Mouse (Mus musculus): ENCODE measurements around the gene Gm49405. TPM values are rescaled to one million over a fixed set of nuclear protein-coding genes. Genes with fewer than 3 reads are reported as not detected.
"Not testable (repeated sequence)": the region's sequence is repeated elsewhere in the genome, so short reads cannot be mapped to it uniquely, and the experiment has no call there.

Gm49405 gene
- total RNA-seq, 2 experiments from 2014 or later: 1.5 to 5.4 TPM

DNA sequence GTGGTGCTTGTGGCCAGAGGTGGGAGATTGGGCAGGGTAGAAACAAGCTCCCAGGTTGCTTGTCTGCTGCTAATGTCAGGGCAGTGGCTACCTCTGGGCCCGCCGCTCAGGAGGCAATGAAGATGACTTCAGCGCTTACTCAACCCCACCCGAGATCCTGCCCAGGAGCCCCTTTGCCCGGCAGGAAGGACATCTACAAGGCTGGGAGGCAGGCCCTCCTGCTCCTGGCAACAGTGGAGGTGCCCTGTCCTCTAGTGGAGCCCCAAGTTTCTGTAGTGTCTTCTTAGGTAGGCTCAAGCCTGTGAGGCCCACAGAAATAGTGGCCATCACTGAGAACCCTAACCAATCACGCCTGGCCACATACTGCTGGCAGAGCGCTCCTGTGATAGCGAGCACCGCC is 4.7 kb downstream of the Gm49405 start:
- ATAC-seq (replicated peaks; ENCODE audit: low FRiP score, low TSS enrichment, poor library complexity, severe bottlenecking): no peak

DNA sequence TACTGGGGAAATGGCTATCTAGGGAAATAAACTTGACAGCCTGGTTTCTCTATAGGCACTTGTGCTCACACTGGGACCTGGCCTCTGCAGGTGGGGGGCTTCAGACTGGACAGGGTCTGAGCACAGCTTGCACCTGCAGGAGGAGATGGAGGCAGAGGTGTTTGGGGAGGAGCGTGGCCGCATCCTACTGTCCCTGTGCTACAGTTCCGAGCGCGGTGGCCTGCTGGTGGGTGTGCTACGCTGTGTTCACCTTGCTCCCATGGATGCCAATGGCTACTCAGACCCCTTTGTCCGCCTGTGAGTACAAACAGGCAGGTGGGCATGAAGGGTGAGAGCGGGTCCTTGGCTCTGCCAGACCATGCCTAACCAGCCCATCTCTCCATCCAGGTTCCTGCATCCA is 5.5 kb downstream of the Gm49405 start:
- ATAC-seq (replicated peaks; ENCODE audit: low FRiP score, low TSS enrichment, poor library complexity, severe bottlenecking): no peak

DNA sequence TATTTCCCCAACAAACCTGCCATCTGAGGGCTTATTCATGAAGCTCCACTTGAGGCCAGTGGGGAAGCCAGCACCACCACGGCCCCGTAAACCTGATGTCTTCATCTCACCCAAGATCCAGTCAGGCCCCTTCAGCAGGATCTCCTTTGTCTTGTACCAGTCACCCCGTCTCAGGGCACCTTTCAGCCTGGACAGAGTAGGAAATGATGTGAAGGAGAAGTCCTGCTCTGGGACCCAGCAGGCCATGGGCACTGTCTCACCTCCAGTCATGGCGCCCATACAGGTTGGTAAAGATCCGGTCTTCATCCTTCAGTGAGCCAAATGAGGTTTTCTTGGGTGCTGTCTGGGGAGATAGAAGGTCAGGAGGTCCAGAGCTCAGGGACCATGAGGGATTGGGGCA is 10.7 kb downstream of the Gm49405 start:
- no peak for ATAC-seq (replicated peaks; ENCODE audit: low FRiP score, low TSS enrichment, poor library complexity, severe bottlenecking)

DNA sequence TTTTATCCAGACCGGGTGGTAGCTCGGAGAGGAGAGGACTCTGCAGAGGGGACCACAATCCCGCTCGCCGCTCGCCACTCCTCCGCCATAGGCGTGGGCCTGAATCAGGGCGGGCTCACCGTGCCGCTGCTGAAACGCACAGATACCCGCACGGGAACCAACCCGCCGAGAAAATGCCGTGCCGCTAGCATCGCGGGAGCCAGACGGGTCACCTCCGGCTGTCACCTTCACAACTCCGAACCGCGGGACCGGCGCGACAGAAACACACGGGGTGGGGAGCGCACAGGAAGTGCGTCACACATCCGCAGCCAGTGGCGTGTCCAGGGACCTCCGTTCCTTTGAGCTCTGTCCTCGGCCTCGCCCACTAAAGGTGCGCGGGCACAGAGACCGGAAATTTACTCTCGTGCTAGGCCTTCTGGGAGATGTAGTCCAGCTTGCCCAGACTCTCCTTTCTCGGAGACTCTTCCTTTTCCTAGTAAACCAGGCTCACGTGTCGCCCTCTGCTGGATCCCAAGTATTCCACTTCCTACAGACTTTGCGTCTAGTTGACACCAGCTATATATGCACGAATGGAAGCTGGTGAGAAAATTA is 12.1 kb downstream of the Gm49405 start, which contains the start of gene Ndufv1:
Ndufv1 (minus strand) TSS at position 375 of the 591 bp plus-strand sequence.
- ATAC-seq (replicated peaks; ENCODE audit: low FRiP score, low TSS enrichment, poor library complexity, severe bottlenecking): peak; percentile 97

DNA sequence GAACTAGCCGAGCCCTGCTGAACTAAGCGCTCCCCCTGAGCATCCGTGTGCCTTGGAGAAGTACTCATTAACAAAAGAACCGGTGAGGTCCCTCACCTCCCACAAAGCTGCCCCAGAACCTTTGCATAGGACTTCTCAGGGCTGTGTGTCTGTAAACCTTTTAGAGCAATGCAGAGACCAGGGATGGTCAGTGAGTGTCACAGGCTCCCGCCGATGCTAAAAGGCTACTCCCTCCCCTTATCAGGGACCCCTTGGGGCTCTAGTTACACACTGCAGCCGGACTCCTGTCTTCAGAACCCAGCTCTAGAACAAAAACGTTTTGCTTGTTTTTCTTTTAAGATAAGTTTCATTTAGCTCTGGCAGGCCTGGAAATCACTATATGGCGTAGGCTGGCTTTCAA is 12.6 kb downstream of the Gm49405 start:
- ATAC-seq (replicated peaks; ENCODE audit: low FRiP score, low TSS enrichment, poor library complexity, severe bottlenecking): peak; percentile 45

DNA sequence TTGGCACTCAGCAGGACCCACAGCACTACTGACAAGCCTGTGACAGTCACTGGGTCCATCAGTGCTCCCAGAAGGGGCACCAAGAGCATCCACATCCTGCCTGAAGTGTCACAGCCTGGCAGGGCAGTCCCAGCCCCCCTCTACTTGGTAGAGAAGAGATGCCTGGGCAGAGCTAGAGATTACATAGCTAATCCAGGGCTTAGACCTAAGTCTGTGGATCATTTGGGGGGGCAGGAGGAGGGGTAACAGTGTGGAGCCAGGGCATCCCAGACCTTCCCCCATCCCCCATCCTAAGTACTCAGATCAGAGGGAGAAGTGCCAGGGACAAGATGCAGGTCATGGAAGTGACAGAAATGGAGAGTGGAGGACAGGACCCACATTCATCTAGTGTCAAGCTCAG is 14.4 kb downstream of the Gm49405 start:
- ATAC-seq (replicated peaks; ENCODE audit: low FRiP score, low TSS enrichment, poor library complexity, severe bottlenecking): no peak

DNA sequence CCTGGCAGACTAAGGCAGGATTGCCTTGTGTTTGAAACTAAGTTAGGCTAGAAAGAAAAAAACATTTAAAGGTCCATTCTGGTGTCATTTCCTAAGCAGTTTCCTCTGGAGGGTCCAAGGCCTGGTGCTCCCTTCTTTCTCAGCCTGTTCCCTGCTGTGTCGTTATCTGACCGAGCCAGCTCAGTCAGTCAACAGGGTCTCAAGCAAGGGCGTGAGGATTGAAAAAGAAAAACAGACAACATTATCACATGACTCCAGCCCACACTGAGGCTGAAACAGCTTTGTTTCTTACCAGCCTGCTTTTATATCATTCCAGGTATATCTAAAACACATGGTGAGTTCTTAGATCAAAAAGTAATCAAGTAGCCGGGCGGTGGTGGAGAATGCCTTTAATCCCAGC is 15.2 kb downstream of the Gm49405 start:
- ATAC-seq (replicated peaks; ENCODE audit: low FRiP score, low TSS enrichment, poor library complexity, severe bottlenecking): no peak

DNA sequence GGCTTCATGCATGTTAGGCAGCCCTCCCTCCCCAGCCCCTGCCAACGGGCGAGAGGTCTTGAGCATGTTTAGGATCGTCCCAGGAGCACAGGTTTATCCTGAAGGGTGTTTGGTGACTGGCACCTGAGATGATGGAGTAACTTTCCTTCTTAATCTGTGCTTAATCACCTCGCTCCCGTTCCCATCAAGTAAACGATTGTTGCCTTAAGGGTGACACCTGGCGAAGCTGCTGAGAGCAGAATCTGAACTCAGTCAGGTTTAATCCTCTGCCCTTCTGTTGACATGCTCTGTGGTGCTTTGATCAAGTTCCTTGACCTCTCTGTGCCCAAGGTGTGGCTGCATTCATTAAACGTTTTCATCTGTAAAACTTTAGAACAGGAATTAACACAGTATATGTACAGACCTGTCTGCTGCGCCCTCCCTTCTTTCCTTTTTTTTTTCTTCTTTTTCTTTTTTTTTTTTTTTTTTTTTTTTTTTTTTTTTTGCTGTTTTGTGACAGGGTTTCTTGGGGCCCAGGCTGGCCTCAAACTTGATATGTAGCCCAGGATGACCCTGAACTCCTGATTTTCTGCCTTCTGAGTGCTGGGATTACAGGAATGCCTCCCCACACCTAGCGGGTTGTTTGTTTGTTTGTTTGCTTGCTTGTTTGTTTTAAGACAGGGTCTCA is 17.6 kb downstream of the Gm49405 start:
- ATAC-seq (replicated peaks; ENCODE audit: low FRiP score, low TSS enrichment, poor library complexity, severe bottlenecking): no peak

DNA sequence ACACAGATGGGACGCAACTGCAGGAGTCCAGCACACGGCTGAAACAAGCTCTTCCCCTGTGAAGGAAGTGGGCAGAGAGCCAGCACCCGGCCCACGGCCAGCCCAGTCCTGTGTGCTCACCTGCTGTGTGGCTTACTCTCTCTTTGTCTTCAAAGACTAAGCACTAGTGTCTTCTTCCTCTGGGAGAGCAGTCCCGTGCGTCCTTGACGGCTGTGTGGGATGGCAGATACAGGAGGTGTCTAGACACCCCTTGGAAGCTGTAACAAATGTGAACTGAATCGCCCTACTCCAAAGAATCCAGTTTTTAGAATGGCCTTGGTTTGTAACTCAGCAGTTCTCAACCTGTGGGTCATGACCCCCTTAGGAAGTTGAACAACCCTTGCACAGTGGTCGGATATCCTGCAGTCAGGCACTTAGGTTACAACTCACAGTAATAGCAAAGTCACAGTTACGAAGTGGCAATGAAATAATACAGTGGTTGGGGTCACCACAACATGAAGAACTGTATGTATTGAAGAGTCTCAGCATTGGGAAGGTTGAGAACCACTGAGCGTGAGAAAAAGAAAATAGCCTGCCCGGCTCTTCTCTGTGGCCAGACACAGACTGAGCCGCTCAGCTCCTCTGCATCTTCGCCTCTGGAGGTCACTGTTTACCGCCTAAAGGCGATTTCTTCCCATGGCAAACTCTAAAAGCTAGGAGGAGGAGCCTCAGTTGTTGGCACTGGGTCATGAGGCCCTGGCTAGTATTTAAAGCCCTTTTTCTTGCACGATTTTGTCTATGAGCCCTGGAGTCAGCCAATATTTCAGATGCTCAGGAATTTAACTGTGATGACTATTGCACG is 18.5 kb downstream of the Gm49405 start:
- peak; percentile 95 for ATAC-seq (replicated peaks; ENCODE audit: low FRiP score, low TSS enrichment, poor library complexity, severe bottlenecking)

DNA sequence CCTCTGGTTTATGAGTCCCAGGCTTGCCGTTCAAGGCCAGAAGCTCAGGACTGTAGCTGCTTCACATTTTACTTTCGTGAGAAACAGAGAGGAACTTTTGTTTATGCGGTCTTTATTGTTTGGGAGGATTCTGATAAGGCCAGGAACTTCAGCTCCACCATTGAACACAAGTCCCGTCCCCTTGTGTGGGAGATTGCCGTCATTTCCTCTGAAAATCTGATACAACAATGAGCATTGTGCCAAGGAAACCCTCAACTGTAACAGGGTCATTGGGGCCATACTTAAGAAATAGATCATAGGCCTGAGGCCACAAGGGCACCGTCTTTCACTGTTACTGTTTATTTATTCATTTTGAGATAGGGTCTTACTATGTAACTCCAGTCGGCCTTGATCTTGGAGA is 22.8 kb downstream of the Gm49405 start:
- ATAC-seq (replicated peaks; ENCODE audit: low FRiP score, low TSS enrichment, poor library complexity, severe bottlenecking): no peak

DNA sequence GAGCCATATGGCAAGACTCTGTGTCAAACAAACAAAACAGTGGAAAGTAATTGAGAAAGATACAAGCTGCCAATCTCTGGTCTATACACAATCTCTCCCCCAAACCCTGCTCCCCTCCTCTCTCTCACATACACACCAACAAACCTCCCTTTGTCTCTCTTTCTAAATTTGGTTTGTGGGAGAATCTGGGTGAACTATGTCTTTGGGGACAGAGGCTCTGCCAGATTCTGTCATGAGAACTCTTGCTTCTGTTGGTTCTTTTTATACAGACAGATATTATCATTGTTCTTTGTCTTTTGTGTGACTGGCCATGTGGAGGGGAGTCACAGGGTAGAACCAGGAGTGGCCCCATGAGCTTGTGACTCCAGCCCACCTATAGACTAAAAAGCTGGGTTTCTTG is 27.1 kb downstream of the Gm49405 start:
- ATAC-seq (replicated peaks; ENCODE audit: low FRiP score, low TSS enrichment, poor library complexity, severe bottlenecking): no peak

DNA sequence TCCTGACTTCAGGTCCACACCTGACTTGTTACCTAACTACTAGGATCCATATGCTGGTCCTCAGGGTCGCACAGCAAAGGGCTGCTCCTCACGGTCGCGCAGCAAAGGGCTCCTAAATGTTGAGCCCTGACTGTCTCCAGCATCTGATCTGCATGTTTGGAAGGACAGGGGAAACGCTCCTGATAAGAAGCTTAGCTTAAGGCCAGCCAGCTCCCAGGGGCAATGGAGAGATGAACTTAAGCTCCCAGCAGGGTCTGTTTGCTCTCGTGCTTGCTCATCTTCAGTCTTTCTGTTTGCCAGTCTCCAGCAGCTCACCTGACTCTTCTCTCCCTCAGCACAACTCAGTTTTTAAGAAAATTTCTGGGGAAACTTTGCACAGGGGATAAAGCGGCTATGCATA is 32.2 kb downstream of the Gm49405 start:
- no peak for ATAC-seq (replicated peaks; ENCODE audit: low FRiP score, low TSS enrichment, poor library complexity, severe bottlenecking)

DNA sequence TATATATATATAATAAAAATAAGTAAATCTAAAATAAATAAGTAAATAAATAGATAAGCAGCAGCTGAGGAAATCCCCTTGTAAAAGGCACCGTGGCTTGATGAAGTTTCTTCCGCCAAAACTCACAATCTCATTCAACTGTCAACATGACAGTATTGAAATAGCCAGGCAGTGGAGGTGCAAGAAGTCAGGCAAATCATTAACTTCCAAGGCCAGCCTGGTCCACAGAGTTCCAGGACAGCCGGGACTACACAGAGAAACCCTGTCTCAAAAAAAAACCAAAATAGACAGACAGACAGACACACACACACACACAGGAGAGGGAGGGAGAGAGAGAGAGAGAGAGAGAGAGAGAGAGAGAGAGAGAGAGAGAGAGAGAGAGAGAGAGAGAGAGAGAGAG is 32.9 kb downstream of the Gm49405 start:
- ATAC-seq (replicated peaks; ENCODE audit: low FRiP score, low TSS enrichment, poor library complexity, severe bottlenecking): no peak

DNA sequence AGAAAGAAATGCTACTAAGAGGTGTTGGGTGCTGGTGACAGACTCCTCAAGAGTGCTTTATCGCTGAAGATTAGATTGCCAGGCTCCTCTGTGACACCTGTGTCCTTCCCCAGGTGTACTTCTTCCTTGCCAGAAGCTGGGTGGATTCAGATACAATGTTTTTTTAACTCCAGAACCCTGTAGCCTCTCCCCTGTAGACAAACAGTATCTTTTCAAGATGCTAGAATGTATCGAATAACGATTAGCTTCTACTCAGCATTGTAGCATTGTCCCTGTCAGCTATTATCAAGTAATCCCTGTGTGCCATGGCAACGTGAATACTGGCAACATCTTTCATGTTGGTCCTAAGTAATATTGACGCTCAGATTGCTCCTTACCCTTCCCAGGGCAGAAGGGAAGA is 33.3 kb downstream of the Gm49405 start:
- no peak for ATAC-seq (replicated peaks; ENCODE audit: low FRiP score, low TSS enrichment, poor library complexity, severe bottlenecking)

DNA sequence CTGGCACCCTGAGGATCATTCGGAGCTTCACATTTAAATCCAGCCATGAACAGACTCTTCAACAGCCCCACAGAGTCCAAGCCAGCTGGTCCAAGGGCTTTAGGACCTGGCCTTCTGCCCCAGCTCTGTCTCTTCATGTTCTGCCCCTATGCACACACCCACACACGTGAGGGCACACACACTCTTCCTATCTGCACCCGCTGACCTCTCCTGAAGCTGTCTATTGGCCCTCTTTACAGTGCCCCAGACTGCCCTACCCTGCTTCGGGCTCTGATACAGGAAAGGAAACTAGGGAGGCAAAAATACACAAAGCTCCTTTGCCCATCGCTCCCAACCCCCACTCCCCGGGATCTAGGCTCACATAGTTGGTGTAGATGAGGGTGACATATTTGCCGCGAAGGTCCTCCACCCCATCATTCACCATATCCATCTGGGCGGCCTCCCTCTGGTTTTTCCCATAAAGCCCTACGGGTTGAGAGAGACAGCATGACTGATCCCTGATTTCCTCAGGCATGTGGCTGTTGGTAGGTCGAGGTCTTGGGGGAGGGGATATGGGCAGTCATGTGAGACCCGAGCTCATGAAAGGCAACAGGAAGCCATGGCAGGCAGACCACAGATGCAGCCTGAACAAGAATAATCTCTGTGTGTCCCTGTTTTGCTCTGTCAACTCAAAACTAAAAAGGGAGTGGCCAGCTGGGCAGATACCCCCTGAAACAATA is 36.1 kb downstream of the Gm49405 start:
- no peak for ATAC-seq (replicated peaks; ENCODE audit: low FRiP score, low TSS enrichment, poor library complexity, severe bottlenecking)

DNA sequence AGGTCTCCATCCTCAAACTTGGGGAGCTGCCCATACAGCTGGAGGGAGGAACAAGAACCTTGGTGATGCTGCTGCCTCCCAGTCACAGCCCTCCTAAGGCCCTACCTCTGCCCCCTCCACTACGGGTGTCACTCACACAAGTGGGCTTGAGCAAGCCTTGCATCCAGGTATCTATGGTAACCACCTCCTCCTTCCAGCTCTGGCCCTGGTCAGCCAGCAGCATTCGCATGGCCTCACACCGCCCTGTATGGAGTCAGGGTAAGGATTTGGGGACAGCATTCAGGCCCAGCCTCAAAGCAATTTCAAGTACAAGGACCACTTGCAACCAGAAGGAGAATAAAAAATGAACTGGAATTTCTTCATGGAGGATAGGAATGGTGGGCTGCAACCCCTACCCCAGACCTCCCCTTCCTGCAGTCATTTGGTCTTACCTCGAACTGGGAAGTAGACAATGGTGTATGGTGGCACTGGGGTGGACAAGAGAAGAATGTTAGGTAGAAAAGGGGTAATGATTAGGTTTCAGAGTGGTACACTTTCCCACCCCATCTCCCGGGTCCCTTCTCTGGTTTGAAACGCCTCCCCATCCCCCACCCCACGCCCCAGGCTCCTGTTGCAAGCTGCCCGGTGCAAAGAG is 36.8 kb downstream of the Gm49405 start:
- not testable (repeated sequence) for ATAC-seq (replicated peaks; ENCODE audit: low FRiP score, low TSS enrichment, poor library complexity, severe bottlenecking)

DNA sequence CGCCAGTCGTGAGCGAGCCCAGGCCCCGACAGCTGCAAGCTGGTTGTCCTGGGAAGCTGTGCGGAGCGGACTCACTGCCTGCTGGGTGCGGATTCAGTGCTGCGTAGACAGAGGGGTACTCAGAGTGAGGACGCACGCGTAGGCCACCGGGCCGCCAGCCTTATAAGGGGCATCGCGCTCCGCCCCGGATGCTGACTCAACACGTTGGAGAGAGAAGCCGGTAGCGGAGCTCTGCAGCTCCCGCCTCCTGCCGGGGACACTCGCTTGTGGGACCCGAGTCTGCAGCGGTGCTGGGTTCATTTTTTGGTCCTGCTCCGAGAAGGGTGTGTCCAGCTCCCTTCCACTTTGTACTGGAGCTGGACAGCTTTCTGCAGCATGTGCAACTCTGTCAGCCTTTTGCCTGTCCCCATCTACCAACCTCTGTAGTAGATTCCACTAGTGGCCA is 37.4 kb downstream of the Gm49405 start, which contains the start of gene Gstp1:
Gstp1 (minus strand) TSS at position 198 of the 445 bp plus-strand sequence.
- peak; percentile 94 for ATAC-seq (replicated peaks; ENCODE audit: low FRiP score, low TSS enrichment, poor library complexity, severe bottlenecking)

DNA sequence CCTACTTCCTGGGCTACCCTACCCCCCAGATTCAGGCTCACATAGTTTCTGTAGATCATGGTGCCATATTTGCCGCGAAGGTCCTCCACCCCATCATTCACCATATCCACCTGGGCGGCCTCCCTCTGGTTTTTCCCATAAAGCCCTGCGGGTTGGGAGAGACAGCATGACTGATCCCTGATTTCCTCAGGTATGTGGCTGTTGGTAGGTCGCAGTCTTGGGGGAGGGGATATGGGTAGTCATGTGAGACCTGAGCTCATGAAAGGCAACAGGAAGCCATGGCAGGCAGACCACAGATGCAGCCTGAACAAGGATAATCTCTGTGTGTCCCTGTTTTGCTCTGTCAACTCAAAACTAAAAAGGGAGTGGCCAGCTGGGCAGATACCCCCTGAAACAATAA is 40.5 kb downstream of the Gm49405 start:
- ATAC-seq (replicated peaks; ENCODE audit: low FRiP score, low TSS enrichment, poor library complexity, severe bottlenecking): not testable (repeated sequence)

DNA sequence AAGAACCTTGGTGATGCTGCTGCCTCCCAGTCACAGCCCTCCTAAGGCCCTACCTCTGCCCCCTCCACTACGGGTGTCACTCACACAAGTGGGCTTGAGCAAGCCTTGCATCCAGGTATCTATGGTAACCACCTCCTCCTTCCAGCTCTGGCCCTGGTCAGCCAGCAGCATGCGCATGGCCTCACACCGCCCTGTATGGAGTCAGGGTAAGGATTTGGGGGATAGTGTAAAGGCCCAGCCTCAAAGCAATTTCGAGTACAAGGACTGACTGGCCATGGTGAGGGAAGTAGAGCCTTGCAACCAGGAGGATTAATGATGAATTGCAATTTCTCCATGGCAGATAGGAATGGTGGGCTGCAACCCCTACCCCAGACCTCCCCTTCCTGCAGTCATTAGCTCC is 41.1 kb downstream of the Gm49405 start:
- ATAC-seq (replicated peaks; ENCODE audit: low FRiP score, low TSS enrichment, poor library complexity, severe bottlenecking): not testable (repeated sequence)
